Mouse (Mus musculus): ENCODE data around the gene Arid1b.

DNA sequence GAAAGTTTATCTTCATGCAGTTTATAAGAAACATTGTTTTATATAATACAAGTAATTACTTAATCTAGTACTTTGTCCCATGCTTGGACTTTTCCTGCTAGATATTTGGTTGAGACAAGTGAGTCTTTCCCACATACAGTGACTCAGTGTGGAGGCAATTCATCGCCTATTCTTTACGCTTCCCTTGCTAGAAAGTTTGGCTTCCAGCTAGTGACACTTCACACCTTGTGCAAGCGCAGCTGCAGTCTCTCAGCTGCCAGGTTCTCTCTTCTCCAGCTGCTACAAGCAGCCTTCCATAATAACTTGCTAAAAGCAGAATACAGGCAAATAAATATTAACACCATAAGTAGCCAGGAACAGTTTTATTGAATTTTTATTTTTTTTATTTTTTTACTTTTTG, 279.6 kb downstream of the Arid1b start:
- no peak for TF ChIP-seq CTCF (IDR thresholded peaks at IDR 0.05; ENCODE audit: low read depth)
- no peak for TF ChIP-seq EP300 (IDR thresholded peaks at IDR 0.05; ENCODE audit: low read depth)

All from liver, postnatal 0 days (tissue).